Mouse (Mus musculus): ENCODE measurements around the gene Acap1.

Gene Acap1

DNA sequence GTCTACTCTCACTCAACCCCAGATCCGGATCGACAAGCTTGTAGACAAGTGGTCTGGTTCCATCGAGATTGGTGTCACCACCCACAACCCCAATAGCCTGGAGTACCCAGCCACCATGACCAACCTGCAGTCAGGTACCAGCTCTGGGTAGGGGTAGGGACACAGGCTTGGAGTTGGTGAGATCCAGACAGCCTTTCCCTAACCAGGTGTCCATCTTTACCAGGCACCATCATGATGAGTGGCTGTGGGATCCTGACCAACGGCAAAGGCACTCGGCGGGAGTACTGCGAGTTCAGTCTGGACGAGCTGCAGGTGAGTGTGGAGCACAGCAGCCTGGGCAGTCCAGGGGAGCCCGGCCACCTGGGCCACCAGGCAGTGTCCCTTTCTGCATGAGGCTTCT is 9.0 kb upstream of the Acap1 start:
- no peak for DNase-seq (ENCODE audit: low read depth, low spot score)

DNA sequence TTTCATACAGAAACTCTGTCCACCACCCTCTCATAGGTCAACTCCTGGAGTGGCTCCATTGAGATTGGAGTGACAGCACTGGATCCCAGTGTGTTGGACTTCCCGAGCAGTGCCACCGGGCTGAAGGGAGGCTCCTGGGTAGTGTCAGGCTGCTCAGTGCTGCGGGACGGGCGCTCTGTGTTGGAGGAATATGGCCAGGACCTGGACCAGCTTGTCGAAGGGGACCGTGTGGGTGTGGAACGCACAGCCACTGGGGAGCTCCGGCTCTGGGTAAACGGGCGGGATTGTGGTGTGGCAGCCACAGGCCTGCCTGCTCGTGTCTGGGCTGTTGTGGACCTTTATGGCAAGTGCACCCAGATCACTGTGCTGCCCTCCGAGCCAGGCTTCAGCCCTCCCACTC is 7.6 kb upstream of the Acap1 start:
- no peak for DNase-seq (ENCODE audit: low read depth, low spot score)

- no peak for DNase-seq (ENCODE audit: low read depth, low spot score)
These were observed 6.7 kb upstream of the Acap1 start for GRCm38 (mm10) chr11:69901993-69902392.

- DNase-seq (ENCODE audit: low read depth, low spot score), result peak; percentile 81
These were observed 6.1 kb upstream of the Acap1 start for GRCm38 (mm10) chr11:69901406-69901846.

- peak; percentile 88 for DNase-seq (ENCODE audit: low read depth, low spot score)
These were observed 5.4 kb upstream of the Acap1 start, which contains the start of the genes 2810408A11Rik and Neurl4 for GRCm38 (mm10) chr11:69900471-69901405. Gene 2810408A11Rik (minus strand): TSS chr11:69900987. Gene Neurl4 (plus strand): TSS chr11:69901072.

- DNase-seq (ENCODE audit: low read depth, low spot score), result no peak
These were observed 4.5 kb upstream of the Acap1 start for GRCm38 (mm10) chr11:69899870-69900269.

GRCm38 (mm10) chr11:69894671-69895070 is 668 bp downstream of the Acap1 start:
- no peak for DNase-seq (ENCODE audit: low read depth, low spot score)

- no peak for DNase-seq (ENCODE audit: low read depth, low spot score)
These were observed 3.9 kb downstream of the Acap1 start for GRCm38 (mm10) chr11:69891482-69891881.

- DNase-seq (ENCODE audit: low read depth, low spot score), result no peak
These were observed 8.3 kb downstream of the Acap1 start for GRCm38 (mm10) chr11:69886907-69887635.

- no peak for DNase-seq (ENCODE audit: low read depth, low spot score)
These were observed 10.7 kb downstream of the Acap1 start for GRCm38 (mm10) chr11:69884663-69885062.

- DNase-seq (ENCODE audit: low read depth, low spot score), result no peak
These were observed 11.1 kb downstream of the Acap1 start for GRCm38 (mm10) chr11:69884240-69884639.

- no peak for DNase-seq (ENCODE audit: low read depth, low spot score)
These were observed 11.7 kb downstream of the Acap1 start for GRCm38 (mm10) chr11:69883527-69884151.

DNA sequence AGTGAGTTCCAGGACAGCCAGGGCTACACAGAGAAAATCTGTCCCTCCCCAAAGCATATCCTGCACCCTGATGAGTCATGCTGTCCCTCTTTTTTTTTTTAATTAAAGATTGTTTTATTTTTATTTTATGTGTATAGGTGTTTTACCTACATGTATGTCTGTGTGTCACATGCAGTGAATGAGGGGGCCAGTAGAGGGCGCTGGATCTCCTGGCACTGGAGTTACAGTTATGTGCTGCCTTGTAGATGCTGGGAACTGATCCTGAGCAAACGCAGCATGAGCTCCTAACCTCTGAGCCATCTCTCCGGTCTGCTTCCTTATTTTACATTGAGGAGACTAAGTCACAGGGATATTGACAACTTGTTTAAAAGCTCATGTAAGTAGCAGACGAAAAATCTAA is 12.3 kb downstream of the Acap1 start:
- DNase-seq (ENCODE audit: low read depth, low spot score), result no peak

DNA sequence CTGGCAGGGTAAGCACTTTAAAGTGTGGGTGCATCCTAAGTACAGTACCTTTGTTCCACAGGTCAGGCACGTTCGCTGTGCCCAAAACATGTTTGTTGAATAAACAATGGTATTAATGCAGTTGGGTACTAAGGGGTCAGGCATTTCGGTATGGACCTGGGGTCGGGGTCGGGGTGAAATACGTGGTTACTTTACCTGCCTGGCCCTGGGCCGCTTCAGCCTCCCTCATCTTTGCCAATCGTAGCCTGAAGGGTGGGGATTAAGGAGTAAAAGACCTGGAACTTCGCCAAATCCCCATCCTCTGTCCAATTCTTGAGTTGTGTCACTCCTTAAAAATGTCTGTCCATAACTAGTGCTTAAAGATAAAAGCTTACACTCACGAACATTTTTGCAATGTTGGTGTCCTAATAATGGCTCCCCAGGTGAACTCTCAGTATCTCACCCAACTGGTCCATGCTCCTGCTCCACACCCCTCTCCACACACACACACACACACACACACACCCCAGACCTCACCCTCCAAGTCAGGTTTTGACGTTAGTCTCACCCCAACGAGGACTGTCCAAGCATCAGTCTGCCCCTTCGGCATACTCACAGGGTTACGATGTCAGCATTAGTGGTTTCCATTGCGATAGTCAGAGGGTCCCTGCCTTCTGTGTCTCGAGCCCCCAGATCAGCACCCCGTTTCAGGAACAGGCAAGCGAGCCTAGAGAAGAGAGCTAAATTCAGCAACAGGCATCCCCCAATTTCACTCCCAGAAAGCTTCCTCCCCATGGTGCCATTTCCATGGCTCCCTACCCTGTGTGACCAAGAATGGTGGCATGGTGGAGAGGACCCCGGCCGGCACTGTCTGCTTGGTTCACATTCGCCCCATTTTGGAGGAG is 13.3 kb downstream of the Acap1 start:
- DNase-seq (ENCODE audit: low read depth, low spot score), result no peak

GRCm38 (mm10) chr11:69880853-69881603 is 14.3 kb downstream of the Acap1 start, which contains the start of gene Kctd11:
Gene Kctd11 (minus strand): TSS chr11:69881406.
- DNase-seq (ENCODE audit: low read depth, low spot score), result no peak

GRCm38 (mm10) chr11:69880506-69880852 is 14.9 kb downstream of the Acap1 start:
- DNase-seq (ENCODE audit: low read depth, low spot score), result no peak

GRCm38 (mm10) chr11:69879711-69880110 is 15.6 kb downstream of the Acap1 start:
- no peak for DNase-seq (ENCODE audit: low read depth, low spot score)

- no peak for DNase-seq (ENCODE audit: low read depth, low spot score)
These were observed 16.4 kb downstream of the Acap1 start for GRCm38 (mm10) chr11:69878952-69879351.

- DNase-seq (ENCODE audit: low read depth, low spot score), result no peak
These were observed 16.9 kb downstream of the Acap1 start for GRCm38 (mm10) chr11:69878399-69878798.

- DNase-seq (ENCODE audit: low read depth, low spot score), result no peak
These were observed 17.5 kb downstream of the Acap1 start, which contains the start of gene Tmem95 for GRCm38 (mm10) chr11:69877878-69878277. Gene Tmem95 (minus strand): TSS chr11:69878018.
